Mouse (Mus musculus) kidney, adult 2 months (tissue): ENCODE data around the gene Gm10309.

Source experiments
- CTCF ChIP-seq: fragments of 200-500 bp; conservative IDR thresholded peaks from 2 replicates; pipeline ENCODE4 v1.5.1; 2011; ENCODE audit warnings: low read depth, mild to moderate bottlenecking, control low read depth, low read length, moderate library complexity, mixed read lengths; ENCODE audit not compliant: insufficient read depth, insufficient read length
- POLR2A ChIP-seq: fragments of 200-500 bp; IDR thresholded peaks from one replicate; pipeline ENCODE4 v1.6.1; 2011; ENCODE audit warnings: low read depth, low read length, control low read depth

DNA sequence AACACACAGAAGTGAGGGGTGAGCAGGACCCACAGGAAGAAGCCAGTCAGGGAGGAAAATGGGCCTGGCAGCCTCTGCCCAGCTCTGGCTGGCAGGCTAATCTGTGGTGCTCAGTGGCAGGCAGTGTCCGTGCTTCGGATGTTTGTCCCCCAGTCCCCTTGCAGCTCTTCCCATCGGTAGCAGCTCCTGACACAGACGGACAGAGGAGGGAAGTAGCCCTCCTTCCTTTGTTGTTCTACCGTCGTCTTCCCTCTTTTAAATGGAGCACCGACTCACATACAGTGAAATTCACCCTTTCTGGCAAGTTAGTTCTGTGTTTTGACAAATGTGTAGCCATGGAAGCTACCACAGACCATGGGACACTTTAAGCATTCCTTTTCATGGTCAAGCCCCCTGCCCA is 38.2 kb downstream of the Gm10309 start:
- no peak for TF ChIP-seq CTCF
- no peak for TF ChIP-seq POLR2A
